Mouse (Mus musculus) liver, embryonic 18 days (tissue): Measurements from ENCODE around the gene Ffar1. TPM values are rescaled to one million over a fixed set of nuclear protein-coding genes. Genes with fewer than 3 reads are reported as not detected.

Experiments used
- polyA plus RNA-seq: library from polyadenylated mRNA; depleted of rRNA; stranded (reverse); fragments of >200 nt; gene quantifications from 2 replicates; pipeline ENCODE4 v1.2.3, GENCODE M21; 2012; rRNA removed

The Ffar1 gene
- 0.06 and 0.07 TPM in 2 replicates for polyA plus RNA-seq

GRCm38 (mm10) chr7:30861464-30861863, at the start of gene Ffar1:
Gene Ffar1 (minus strand): TSS chr7:30861564.

GRCm38 (mm10) chr7:30880176-30880575, 18.8 kb upstream of the Ffar1 start, which contains the start of gene Cd22:
Gene Cd22 (minus strand): TSS chr7:30880342.

GRCm38 (mm10) chr7:30856078-30856477, 5.3 kb downstream of the Ffar1 start, which contains the start of gene Ffar3:
Gene Ffar3 (minus strand): TSS chr7:30856178.

GRCm38 (mm10) chr7:30823675-30824074, 37.7 kb downstream of the Ffar1 start, which contains the start of gene Ffar2:
Gene Ffar2 (minus strand): TSS chr7:30823775.

Other genes starting within 250 kb of the Ffar1 start
- 0.23 and 0.35 TPM in 2 replicates for gene Upk1a, start 248.7 kb downstream of the Ffar1 start, polyA plus RNA-seq
- gene Cox6b1, start 235.4 kb downstream of the Ffar1 start, polyA plus RNA-seq: 514 and 548 TPM in 2 replicates
- not detected in 2 replicates for gene Etv2, start 225.7 kb downstream of the Ffar1 start, polyA plus RNA-seq
- 21.2 and 21.7 TPM in 2 replicates for gene Rbm42, start 211.2 kb downstream of the Ffar1 start, polyA plus RNA-seq
- 13.8 and 14.4 TPM in 2 replicates for gene Haus5, start 196.6 kb downstream of the Ffar1 start, polyA plus RNA-seq
- gene Pmis2, start 190.0 kb downstream of the Ffar1 start, polyA plus RNA-seq: not detected in 2 replicates
- 0.24 and 0.43 TPM in 2 replicates for gene 2200002J24Rik, start 162.6 kb downstream of the Ffar1 start, polyA plus RNA-seq
- gene Atp4a, start 149.4 kb downstream of the Ffar1 start, polyA plus RNA-seq: 2.5 and 3.2 TPM in 2 replicates
- 82.8 and 85.1 TPM in 2 replicates for gene Tmem147, start 132.0 kb downstream of the Ffar1 start, polyA plus RNA-seq
- 0.06 TPM in 1 of 2 replicates, not detected in the other for gene Gapdhs, start 117.9 kb downstream of the Ffar1 start, polyA plus RNA-seq
- gene Sbsn, start 110.1 kb downstream of the Ffar1 start, polyA plus RNA-seq: 0.99 and 1.0 TPM in 2 replicates
- gene Dmkn, start 97.8 kb downstream of the Ffar1 start, polyA plus RNA-seq: 1.4 and 1.5 TPM in 2 replicates
- 0.16 and 1.4 TPM in 2 replicates for gene Krtdap, start 73.7 kb downstream of the Ffar1 start, polyA plus RNA-seq
- gene Ffar2, start 37.8 kb downstream of the Ffar1 start, polyA plus RNA-seq: 1.4 and 1.7 TPM in 2 replicates
- gene Ffar3, start 5.4 kb downstream of the Ffar1 start, polyA plus RNA-seq: not detected in 2 replicates
- gene Cd22, start 18.8 kb upstream of the Ffar1 start, polyA plus RNA-seq: 3.4 and 4.7 TPM in 2 replicates
- gene Mag, start 53.3 kb upstream of the Ffar1 start, polyA plus RNA-seq: 0.32 and 0.35 TPM in 2 replicates
- not detected in 2 replicates for gene Hamp2, start 63.1 kb upstream of the Ffar1 start, polyA plus RNA-seq
- gene Hamp, start 82.5 kb upstream of the Ffar1 start, polyA plus RNA-seq: 30.9 and 57.5 TPM in 2 replicates
- 47.1 and 50.1 TPM in 2 replicates for gene Usf2, start 95.2 kb upstream of the Ffar1 start, polyA plus RNA-seq
- 31.7 and 32.1 TPM in 2 replicates for gene Lsr, start 111.9 kb upstream of the Ffar1 start, polyA plus RNA-seq
- gene Fam187b, start 112.2 kb upstream of the Ffar1 start, polyA plus RNA-seq: 4.2 and 4.8 TPM in 2 replicates
- 21.8 and 22.9 TPM in 2 replicates for gene Fxyd5, start 180.9 kb upstream of the Ffar1 start, polyA plus RNA-seq
- 0.53 and 0.70 TPM in 2 replicates for gene Fxyd7, start 189.9 kb upstream of the Ffar1 start, polyA plus RNA-seq
- gene Fxyd1, start 195.6 kb upstream of the Ffar1 start, polyA plus RNA-seq: 186 and 200 TPM in 2 replicates
- gene Lgi4, start 197.8 kb upstream of the Ffar1 start, polyA plus RNA-seq: 0.21 and 0.23 TPM in 2 replicates
- 0.85 and 1.2 TPM in 2 replicates for gene Fxyd3, start 215.1 kb upstream of the Ffar1 start, polyA plus RNA-seq